Mouse (Mus musculus): ENCODE results near the gene Vopp1.

Vopp1 gene

DNA sequence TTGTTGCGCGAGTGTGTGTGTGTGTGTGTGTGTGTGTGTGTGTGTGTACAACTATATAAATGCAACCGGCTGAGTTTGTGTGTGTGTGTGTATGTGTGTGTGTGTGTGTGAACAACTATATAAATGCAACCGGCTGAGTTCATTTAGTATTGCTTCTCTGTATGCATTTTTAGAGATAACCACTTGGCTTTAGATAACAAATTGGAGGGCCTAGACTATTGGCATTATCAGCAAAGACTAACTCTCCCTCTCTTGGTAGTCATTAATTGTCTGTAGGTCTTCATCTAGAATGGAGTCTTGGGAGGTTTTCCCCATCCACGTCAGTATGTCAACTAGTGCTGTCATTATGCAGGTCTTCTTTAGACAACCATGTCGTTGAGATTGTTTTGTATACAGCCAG, 37.6 kb downstream of the Vopp1 start:
- in situ Hi-C loops (cut with MboI, MseI) = no loop called here

DNA sequence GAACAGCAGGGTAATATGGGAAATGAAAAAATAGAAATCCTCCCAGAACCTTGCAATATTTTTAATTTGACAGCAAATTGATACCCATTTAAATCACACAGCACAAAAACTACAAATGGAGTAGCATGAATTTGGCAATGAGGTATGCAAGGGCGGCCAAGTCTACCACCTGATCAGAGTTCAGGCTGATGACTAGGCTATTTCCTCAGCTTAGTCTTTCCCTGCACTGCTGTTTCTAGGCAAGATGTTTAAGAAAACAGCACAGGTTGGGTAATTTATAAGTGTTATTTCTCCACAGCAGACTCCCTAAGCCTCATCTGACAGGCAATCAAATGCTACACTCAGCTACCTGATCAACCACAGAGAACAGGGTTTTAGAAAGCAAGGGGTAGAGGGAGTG, 40.7 kb downstream of the Vopp1 start:
- in situ Hi-C loops (cut with MboI, MseI) = no loop called here

DNA sequence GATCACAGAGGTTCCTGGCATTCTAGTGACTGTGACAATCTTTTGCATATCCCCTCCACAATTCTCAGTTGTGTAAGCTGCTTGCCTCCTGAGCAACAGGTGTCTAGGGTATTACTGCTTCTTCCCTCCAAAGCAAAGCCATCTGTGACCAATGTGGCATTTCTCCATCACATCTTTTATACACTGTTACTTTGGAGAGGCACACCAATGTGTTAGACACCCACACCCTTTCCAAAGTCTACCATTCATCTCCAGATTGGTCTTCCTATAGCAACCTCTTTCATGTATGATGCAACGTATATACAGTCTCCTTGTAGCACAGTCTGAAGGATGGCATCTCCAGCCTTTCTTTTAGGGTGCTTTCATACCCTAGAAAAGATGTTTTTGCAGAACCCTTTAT, 42.3 kb downstream of the Vopp1 start:
- in situ Hi-C loops (cut with MboI, MseI) = no loop called here

DNA sequence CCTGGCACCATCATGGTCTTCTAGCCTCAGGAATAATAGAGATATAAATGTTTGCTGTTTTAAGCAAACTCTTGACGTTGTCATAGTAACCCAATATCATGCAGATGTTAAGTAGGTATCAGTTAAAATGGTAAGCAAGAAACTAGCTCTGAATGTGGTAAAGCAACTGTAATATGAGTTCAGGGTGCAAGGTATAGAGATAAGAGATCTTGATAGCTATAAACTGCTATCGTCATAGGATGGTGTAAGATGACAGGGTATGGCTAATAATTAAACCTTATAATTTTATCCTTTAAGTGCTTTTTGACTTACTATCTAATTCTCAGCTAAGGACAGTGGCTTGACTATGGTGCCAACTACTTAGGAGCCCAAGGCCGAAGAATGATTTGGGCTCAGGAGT, 44.6 kb downstream of the Vopp1 start:
- in situ Hi-C loops (cut with MboI, MseI) = no loop called here

DNA sequence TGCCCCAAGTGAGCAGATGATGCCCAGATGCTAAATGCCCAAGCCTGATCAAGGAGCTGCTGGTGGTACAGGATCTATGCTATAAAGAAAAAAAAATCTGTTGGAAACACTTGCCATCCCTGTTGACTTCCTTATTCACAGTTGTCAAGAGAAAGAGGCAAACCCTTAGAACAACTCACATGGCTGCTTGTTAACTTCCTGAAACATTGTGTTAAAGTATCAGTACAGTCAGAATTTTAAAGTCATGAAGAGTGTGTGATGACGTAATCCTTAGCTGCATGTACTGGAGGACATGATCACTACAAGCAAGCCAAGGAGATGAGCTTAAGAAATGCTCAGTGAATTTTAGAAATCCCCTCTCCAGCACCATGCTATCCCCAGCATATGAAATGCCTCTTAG, 51.2 kb downstream of the Vopp1 start:
- in situ Hi-C loops (cut with MboI, MseI) = no loop called here

DNA sequence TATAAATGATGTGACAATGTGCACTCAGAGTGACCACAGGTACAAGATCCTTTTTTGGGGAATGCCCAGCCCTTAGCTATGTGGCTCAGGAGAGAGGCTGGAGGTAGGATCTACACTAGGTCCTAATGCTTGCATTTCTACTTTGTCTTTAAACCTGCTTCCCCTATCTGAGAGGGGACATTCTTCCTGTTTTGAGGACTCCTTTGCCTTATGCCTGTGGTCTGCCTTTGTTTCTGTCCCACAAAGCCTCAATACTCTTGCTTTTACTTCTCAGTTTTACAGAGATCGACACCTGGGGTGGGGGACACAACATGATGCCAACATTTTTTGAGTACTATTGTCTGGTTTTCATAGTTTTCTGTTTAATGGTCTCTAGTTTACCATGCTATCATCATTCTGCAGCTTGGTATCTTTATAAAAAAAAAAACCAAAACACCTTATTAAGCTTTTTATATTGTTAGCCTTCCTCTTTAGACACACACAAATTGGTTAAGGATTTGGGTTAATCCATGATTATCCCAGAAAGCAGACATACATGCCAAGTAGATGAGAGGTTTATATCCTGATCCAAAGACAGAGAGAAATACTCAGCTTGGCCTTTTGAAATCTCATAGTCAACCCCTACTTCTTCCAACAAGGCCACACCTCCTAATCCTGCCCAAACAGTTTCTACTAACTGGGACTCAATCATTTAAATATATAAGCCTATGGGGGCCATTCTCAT, 54.3 kb downstream of the Vopp1 start:
- in situ Hi-C loops (cut with MboI, MseI) = no loop called here

DNA sequence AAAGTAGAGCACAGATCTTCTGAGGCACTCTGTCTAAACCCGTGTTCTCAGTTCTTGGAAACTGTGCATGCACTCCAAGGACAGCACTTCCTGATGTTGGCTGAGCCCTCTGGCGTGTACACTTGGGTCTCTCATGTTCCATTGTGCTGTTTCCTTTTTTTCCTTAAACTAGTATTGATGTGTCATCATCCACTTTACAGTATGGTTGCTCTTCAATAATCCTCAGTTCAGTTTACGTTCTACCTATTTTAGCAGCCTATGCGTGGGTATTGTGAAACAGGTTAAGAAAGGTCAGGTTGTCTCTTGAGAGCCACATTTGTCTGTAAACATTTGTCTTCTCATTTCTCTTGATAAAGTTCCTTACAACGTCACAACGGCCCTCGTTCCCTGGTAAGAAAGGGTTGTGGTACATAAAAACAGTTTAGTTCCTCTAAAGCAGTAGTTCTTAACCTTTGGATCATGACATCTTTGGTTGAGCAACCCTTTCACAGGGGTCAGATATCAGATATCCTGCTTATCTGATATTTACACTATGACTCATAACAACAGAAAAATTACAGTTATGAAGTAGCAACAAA, 55.9 kb downstream of the Vopp1 start:
- in situ Hi-C loops (cut with MboI, MseI) = no loop called here

DNA sequence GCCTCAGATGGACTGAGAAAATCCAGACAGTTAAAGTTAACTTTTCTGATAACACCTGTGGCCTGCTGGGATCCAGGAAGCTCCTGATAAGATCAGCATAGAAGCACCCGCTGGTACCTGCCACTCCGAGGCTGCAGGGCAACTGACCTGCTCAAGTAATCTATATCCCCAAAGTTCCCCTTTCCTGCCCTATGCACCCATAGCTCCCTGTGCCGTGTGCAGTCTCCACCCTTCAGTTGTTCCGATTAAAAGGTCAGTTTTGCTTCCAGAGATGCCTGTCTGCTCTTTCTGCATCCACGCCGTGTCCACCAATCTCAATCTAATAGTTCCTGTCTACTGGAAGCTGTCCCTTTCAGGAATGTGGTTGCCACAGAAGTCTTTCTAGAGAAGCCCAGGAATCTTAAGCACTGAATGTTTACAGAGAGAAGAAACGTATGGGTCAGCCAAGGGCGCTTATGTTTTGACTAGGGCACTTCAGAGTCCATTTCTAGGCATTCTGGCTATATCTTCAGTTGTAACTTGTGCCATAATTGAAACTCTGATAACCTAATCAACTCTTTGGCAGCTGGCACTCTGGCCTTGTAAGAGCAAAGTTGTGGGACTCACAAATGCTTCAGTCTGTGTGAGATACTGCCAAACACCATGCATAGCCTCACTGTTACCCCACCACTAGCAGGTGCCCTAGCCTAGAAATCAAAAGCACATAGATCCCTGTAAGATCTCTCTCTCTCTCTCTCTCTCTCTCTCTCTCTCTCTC, 57.7 kb downstream of the Vopp1 start:
- in situ Hi-C loops (cut with MboI, MseI) = no loop called here

DNA sequence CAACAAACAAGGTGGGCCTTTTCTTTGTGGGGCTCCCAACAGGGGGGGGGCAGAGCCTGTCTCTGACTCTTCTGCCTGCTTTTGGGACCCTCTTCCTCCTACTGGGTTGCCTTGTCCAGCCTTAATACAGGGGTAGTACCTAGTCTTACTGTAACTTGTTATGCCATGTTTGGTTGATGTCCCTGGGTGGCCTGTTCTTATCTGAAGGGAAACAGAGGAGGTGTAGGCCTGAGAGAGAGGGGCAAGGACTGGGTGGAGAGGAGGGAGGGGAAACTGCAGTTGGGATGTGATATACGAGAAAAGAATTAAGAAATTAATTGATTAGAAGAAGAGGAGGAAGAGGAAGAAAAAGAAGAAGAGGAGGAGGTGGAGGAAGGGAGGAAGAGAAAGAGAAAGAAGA, 58.7 kb downstream of the Vopp1 start:
- in situ Hi-C loops (cut with MboI, MseI) = no loop called here

DNA sequence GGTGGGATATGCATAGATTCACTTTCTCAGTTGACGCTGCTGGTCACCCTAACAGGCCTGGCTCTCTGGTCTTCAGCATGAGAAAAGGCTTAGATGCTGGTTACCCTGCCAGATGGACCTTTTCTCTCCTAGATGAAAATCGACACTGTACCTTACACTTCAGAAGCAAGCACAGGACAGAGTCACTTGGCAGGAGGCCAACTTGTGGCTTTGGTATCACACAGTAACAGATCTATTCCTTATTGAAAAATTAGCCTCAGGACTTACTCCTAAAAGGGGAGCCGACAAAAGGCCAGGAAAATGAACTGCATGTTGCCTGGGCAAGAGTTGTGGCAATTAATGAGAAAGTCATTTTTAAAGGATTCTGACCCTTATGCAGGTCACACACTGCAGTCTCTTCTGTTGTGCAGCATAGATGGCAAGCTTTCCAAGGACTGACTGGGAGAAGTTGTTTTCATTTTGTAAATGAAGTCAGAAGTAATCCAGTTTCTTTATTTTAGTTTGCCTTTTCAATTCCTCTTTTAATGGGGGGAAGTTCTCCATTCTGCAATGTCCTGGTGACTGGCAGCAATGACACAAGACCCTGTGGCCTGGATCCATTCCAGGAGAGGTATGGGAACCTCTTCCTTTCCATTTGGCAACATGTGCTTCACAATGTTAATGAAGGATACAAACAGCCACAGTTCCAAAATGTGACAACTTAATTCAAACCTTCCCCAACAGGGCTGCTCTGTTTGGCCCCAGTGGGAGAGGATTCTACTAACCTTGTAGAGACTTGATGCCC, 59.7 kb downstream of the Vopp1 start:
- in situ Hi-C loops (cut with MboI, MseI) = no loop called here

DNA sequence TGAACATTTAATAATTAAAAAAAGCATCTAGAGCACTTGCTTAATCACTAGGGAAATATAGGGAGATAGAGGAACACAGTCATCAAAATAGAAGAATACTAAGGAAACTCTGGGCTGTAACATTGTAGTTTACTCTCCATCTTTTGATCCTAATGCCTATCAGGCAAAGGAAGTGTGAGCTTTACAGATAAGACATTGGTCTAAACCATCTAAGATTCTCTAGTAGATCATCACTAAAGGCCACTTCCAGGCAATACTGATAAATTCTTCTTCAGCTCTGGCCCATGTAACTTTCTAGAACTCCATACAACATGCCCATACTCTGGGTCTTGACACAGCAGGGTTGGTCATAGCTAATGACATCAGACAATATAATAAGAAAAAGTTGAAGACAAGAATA, 61.9 kb downstream of the Vopp1 start:
- in situ Hi-C loops (cut with MboI, MseI) = no loop called here

DNA sequence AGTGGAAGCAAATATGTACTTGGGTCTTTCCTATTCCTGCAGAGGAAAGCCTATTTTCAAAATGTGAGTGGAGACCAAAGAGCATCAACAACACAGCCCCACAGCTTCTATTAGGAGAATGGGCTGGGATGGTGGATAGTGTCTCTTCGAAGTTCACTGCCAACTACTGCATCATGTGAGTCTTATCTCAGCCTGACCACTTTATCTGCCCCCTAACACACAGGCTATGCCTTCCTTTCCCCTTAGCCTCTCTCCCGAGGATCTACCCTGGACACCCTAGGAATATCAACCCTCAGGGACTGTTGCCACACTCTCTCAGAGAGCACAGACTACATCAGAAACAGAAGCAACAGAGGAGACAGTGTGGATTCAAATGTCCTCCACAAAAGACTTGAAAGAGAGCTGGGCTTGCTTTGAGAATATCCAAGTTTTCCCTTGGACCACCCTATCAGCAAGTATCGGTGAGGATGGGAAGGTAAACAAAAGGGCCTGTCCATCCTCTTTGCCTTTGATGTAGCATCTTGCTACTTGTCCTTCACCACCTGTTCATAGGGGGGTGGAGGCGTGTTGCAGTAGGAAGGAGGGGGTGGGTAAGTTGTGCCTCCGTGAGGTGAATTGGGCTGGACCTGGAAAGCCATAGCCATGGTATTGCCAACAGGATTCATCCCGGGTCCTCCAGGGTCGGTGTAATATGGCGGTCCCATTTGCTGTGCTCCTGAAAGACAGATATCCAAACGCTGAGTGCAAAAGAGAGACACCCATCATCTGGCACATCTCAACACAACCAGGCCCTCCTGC, 70.8 kb downstream of the Vopp1 start:
- in situ Hi-C loops (cut with MboI, MseI) = no loop called here

DNA sequence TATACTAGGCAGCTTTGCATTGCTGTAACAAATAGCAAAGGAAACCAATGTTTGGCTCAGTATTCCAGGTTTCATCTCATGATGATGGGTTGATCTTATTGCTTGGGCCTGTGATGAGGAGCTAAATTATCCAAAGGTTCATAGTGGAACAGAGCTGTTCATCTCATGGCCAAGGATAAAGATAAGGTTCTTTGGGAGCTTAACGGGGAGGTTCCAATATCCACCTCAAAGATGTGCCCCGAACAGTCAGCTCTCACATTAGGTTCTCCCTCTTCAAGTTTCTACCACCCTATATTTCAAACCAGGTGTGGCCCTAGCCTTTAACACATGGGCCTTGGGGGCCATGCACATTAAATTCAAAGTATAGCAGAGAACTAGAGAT, 79.2 kb downstream of the Vopp1 start:
- in situ Hi-C loops (cut with MboI, MseI) = no loop called here

DNA sequence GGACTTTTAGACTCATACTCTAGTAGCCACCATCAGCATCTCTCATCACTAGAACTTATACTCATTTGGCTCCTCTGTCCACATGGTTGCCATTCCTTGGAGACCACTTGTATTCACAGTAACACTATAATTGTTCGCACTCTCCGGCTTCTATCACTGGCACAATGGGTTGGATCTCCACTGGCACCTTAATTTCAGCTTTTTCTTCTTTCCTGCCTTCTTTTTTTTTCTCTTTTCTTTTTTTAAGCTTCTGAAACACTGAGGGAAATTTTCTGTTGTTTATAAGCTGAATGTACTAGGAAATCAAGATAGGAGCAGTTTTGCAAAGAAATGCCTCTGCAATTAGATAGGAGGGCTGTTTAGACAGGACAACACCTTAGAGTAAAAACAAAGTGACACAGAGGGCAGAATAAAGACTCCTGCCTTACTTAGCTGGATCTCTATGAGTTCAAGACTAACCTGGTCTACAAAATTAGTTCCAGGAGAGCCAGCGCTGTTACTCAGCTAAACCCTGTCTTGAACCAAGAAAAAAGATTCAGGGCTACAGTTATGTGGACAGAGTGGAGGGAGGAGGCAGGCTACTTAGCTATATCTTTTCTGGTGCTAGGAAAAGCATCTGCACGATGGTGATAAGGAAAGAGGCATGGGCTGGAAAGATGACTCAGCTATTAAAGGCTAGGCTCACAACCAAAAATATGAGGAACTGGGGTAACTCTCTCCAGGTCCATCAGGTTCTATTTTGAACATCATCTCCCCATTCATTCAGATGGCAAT, 79.8 kb downstream of the Vopp1 start:
- in situ Hi-C loops (cut with MboI, MseI) = no loop called here

DNA sequence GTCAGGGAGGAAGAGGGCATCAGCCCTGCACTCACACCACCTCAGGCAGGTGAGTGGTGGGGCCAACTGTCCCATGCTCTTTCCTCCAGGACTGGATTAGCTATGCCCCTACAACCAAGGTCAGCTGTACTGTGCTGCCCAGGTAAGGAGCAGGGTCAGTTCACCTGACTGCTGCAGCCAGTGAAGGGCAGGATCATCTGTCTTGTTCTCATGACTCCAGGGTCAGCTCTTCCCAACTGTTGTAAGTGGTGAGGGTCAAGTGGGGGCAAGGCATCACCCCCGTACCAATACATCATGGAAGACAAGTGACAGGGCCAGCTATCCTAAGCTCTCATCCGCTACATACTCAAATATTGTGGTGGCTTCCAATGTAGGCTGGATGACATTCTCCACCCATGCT, 80.8 kb downstream of the Vopp1 start:
- in situ Hi-C loops (cut with MboI, MseI) = no loop called here

DNA sequence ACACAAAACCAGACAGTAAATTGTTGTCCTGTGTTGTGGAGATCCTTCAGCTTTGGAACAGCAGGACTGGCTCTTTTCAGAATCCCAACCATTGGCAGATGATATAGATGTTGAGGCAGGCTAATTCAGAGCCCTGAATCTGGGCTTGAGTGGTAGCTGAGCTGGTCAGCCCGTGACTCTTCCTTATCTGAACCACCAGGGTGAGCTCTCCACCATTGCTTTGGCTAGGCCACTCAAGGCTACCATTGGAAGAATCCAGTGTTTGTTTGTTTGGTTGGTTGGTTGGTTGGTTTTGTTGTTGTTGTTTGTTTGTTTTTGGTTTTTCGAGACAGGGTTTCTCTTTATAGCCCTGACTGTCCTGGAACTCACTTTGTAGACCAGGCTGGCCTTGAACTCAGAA, 81.6 kb downstream of the Vopp1 start:
- in situ Hi-C loops (cut with MboI, MseI) = no loop called here

DNA sequence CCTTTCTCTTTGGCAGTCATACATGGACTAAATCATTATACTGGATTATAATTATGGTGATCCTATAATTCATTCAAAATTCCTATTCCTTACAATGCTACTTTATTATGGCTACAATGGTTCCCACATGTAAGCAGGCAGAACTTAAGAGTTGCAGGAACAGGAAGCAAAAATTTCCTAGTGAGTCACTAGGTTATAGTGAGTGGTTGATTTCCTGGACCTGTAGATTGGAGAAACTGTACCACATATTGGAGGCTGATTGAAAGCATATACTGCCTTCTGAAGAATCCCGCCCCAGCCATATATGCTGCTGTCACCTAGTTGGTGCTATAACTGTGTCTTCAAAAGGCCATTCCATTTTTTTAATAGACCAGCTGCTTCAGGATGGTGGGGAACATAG, 82.2 kb downstream of the Vopp1 start:
- in situ Hi-C loops (cut with MboI, MseI) = no loop called here

DNA sequence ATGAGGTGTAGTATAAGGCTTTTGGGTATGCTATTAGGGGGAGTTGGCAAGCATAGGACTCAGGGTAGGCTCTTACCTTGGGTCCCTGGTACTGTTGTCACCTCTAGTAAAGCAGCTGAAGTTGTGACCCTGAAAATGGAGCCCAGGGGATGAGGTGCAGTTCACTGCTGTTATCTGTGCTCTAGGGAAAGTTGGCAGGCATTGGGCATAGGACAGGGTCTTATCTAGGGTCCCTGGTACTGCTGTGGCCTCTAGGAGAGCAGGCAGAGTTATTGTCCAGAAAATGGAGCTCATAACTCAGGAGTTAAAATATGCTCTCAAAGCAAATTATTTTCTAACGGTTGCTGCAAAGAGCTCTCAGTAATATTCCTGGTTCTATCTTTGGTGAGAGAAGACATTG, 103.6 kb downstream of the Vopp1 start:
- in situ Hi-C loops (cut with MboI, MseI) = no loop called here

DNA sequence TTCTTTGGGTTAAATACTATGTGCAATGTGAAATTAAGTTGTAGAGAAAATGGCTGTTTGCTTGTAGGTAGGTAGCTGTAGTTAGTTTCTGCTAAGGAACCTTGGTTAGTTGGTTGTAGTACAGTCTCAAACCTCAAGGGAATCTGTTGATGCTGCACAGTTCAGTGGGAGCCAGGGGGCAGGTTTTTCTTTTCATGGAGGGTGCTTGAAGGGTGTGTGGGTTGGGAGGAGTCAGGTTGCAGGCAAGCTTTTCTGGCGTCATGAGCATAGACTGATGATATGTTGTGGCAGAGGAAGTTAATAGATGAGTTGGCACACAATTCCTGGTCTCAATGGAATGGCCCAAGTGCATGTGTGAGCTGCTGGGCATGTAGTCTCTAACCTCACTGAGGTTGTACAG, 113.2 kb downstream of the Vopp1 start:
- in situ Hi-C loops (cut with MboI, MseI) = no loop called here

DNA sequence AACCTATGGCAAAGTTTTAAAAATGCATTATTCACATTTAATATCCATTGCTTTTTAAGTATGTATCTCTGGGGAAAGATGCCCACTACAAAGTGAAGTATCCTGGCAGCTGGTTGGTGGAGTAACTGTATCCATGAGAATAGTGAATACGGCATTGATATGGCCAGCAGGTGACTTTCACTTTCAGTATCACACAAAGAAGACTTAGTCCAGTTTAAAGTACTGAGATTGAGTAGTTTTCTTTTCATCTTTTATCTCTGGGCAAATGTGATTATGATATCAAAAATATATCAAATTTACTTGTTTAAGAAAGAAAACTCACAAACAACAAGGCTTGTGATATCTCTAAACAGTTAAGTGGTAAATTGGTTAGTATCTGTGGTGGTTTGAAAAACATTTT, 118.2 kb downstream of the Vopp1 start:
- in situ Hi-C loops (cut with MboI, MseI) = loop anchor here (10.0 kb wide), 1 partner anchor 1002 kb away; the partner anchor contains the start of gene Lsm5

DNA sequence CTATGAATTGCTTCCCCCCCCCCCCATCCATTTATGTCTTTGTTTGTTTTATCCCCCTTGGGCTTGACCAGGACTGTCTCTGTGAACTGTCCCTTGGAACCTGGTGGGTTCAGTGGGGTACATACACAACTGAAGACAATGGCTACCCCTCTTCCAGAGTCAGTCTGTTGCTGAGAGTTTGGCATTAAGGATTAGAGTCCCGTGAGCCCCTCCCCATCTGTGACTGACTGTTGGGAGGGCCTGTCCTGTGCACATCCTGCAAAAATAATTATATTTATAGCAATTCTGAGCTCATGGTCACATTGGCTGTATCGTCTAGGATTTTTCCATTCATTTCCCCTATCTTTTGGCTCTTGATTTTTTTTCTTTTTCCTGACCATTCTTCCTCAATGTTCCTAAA, 121.3 kb downstream of the Vopp1 start:
- in situ Hi-C loops (cut with MboI, MseI) = loop anchor here (10.0 kb wide), 1 partner anchor 999 kb away; the partner anchor contains the start of gene Lsm5
